Mouse (Mus musculus): Measurements from ENCODE around the gene Sez6.

GRCm38 (mm10) chr11:77914598-77915260, 15.9 kb upstream of the Sez6 start:
- TF ChIP-seq CTCF (IDR thresholded peaks at IDR 0.05; ENCODE audit: extremely low read depth, insufficient read depth, insufficient read length, insufficient replicate concordance): no peak
- TF ChIP-seq POLR2A (IDR thresholded peaks at IDR 0.05; ENCODE audit: low read depth, low read length): no peak
